Mouse (Mus musculus) G1E (cell line): Measurements from ENCODE around the gene Dnmt3a.

Experiments
- CTCF ChIP-seq: IDR thresholded peaks from 2 replicates; pipeline ENCODE4 v1.5.1; 2012; ENCODE audit warnings: low read depth, low read length, inconsistent platforms, mixed read lengths
- GATA1 ChIP-seq: IDR thresholded peaks from 2 replicates; pipeline ENCODE4 v1.6.1; 2012; ENCODE audit warnings: borderline replicate concordance, low read length, inconsistent platforms, mixed read lengths
- GATA2 ChIP-seq: IDR thresholded peaks from 2 replicates; pipeline ENCODE4 v1.6.1; 2012; ENCODE audit warnings: low read depth, low read length, inconsistent platforms, borderline replicate concordance
- POLR2AphosphoS5 ChIP-seq: IDR thresholded peaks from 2 replicates; pipeline ENCODE4 v1.6.1; 2012; ENCODE audit warnings: low read depth, low read length, inconsistent platforms; ENCODE audit not compliant: insufficient replicate concordance
- TAL1 ChIP-seq: conservative IDR thresholded peaks from 2 replicates; pipeline ENCODE4 v1.6.1; 2012; ENCODE audit warnings: low read depth, low read length, inconsistent platforms, mixed read lengths

GRCm38 (mm10) chr12:3813138-3813537 is 7.3 kb downstream of the Dnmt3a start:
- TF ChIP-seq CTCF, result no peak
- TF ChIP-seq GATA1, result no peak
- TF ChIP-seq GATA2, result no peak
- TF ChIP-seq POLR2AphosphoS5, result no peak
- no peak for TF ChIP-seq TAL1
